Mouse (Mus musculus): Measurements from ENCODE around the gene Endog.

GRCm38 (mm10) chr2:30130156-30130555 is 41.1 kb upstream of the Endog start:
- TF ChIP-seq CTCF (IDR thresholded peaks at IDR 0.05; ENCODE audit: borderline replicate concordance, extremely low read depth, insufficient read depth, insufficient read length): no peak
- no peak for TF ChIP-seq POLR2A (IDR thresholded peaks at IDR 0.05; ENCODE audit: borderline replicate concordance, extremely low read depth, insufficient read depth, insufficient read length, poor library complexity, severe bottlenecking)

Data from brain, embryonic 14.5 days (tissue).